Mouse (Mus musculus): ENCODE data around the gene Serpina5.
"Not testable (repeated sequence)": the region's sequence is repeated elsewhere in the genome, so short reads cannot be mapped to it uniquely, and the experiment has no call there.

Gene Serpina5

GRCm38 (mm10) chr12:104100768-104101167 is at the start of gene Serpina5:
Gene Serpina5 (plus strand): TSS chr12:104101113.
- DNase-seq (ENCODE audit: low spot score), result no peak

- peak; percentile 30 for DNase-seq (ENCODE audit: low spot score)
Measured at GRCm38 (mm10) chr12:104053995-104054394, 46.9 kb upstream of the Serpina5 start.

GRCm38 (mm10) chr12:104055755-104056154 is 45.2 kb upstream of the Serpina5 start:
- no peak for DNase-seq (ENCODE audit: low spot score)

- no peak for DNase-seq (ENCODE audit: low spot score)
Measured at GRCm38 (mm10) chr12:104057050-104057449, 43.9 kb upstream of the Serpina5 start.

- no peak for DNase-seq (ENCODE audit: low spot score)
Measured at GRCm38 (mm10) chr12:104057531-104057930, 43.4 kb upstream of the Serpina5 start.

GRCm38 (mm10) chr12:104060126-104060525 is 40.8 kb upstream of the Serpina5 start:
- no peak for DNase-seq (ENCODE audit: low spot score)

- no peak for DNase-seq (ENCODE audit: low spot score)
Measured at GRCm38 (mm10) chr12:104061862-104062261, 39.1 kb upstream of the Serpina5 start.

- DNase-seq (ENCODE audit: low spot score), result no peak
Measured at GRCm38 (mm10) chr12:104064532-104064931, 36.4 kb upstream of the Serpina5 start.

GRCm38 (mm10) chr12:104064996-104065395 is 35.9 kb upstream of the Serpina5 start:
- DNase-seq (ENCODE audit: low spot score), result no peak

GRCm38 (mm10) chr12:104066241-104066640 is 34.7 kb upstream of the Serpina5 start:
- peak; percentile 38 for DNase-seq (ENCODE audit: low spot score)

GRCm38 (mm10) chr12:104067549-104067948 is 33.4 kb upstream of the Serpina5 start:
- peak; percentile 27 for DNase-seq (ENCODE audit: low spot score)

GRCm38 (mm10) chr12:104069620-104070019 is 31.3 kb upstream of the Serpina5 start:
- peak; percentile 65 for DNase-seq (ENCODE audit: low spot score)

- DNase-seq (ENCODE audit: low spot score), result no peak
Measured at GRCm38 (mm10) chr12:104071708-104072107, 29.2 kb upstream of the Serpina5 start.

- no peak for DNase-seq (ENCODE audit: low spot score)
Measured at GRCm38 (mm10) chr12:104072286-104072685, 28.6 kb upstream of the Serpina5 start.

GRCm38 (mm10) chr12:104090119-104090518 is 10.8 kb upstream of the Serpina5 start:
- DNase-seq (ENCODE audit: low spot score), result no peak

- no peak for DNase-seq (ENCODE audit: low spot score)
Measured at GRCm38 (mm10) chr12:104091303-104091702, 9.6 kb upstream of the Serpina5 start.

GRCm38 (mm10) chr12:104105847-104106246 is 4.9 kb downstream of the Serpina5 start:
- DNase-seq (ENCODE audit: low spot score), result no peak

GRCm38 (mm10) chr12:104106919-104107318 is 6.0 kb downstream of the Serpina5 start:
- no peak for DNase-seq (ENCODE audit: low spot score)

- DNase-seq (ENCODE audit: low spot score), result no peak
Measured at GRCm38 (mm10) chr12:104108507-104108906, 7.6 kb downstream of the Serpina5 start.

GRCm38 (mm10) chr12:104112333-104112732 is 11.4 kb downstream of the Serpina5 start, which contains the start of gene Serpina3a:
Gene Serpina3a (plus strand): TSS chr12:104112724.
- not testable (repeated sequence) for DNase-seq (ENCODE audit: low spot score)

GRCm38 (mm10) chr12:104114921-104115579 is 14.1 kb downstream of the Serpina5 start:
- no peak for DNase-seq (ENCODE audit: low spot score)

GRCm38 (mm10) chr12:104123097-104123496 is 22.2 kb downstream of the Serpina5 start:
- no peak for DNase-seq (ENCODE audit: low spot score)

- DNase-seq (ENCODE audit: low spot score), result no peak
Measured at GRCm38 (mm10) chr12:104123996-104124395, 23.1 kb downstream of the Serpina5 start.

GRCm38 (mm10) chr12:104125021-104125560 is 24.2 kb downstream of the Serpina5 start:
- no peak for DNase-seq (ENCODE audit: low spot score)
